Mouse (Mus musculus) forebrain, embryonic 12.5 days (tissue): Measurements from ENCODE around the gene Grsf1. TPM values are rescaled to one million over a fixed set of nuclear protein-coding genes. Genes with fewer than 3 reads are reported as not detected.

Experiments
- ATAC-seq: fragments of 200-750 bp; cut with Nextera tagmentation; 2 replicates; pipeline ENCODE4 v1.8.0; 2017; ENCODE audit warnings: moderate TSS enrichment; ENCODE audit not compliant: low FRiP score
- H3K27ac ChIP-seq: fragments of 300-500 bp; sonication (generic); 2 replicates; pipeline ENCODE4 v1.5.1; 2016; ENCODE audit warnings: mild to moderate bottlenecking
- H3K27me3 ChIP-seq: fragments of 300-500 bp; sonication (generic); 2 replicates; pipeline ENCODE4 v1.6.1; 2016; ENCODE audit warnings: mild to moderate bottlenecking
- H3K36me3 ChIP-seq: fragments of 300-500 bp; sonication (generic); replicated peaks from 2 replicates; pipeline ENCODE4 v1.6.1; 2016; ENCODE audit warnings: mild to moderate bottlenecking
- H3K4me1 ChIP-seq: fragments of 300-500 bp; sonication (generic); 2 replicates; pipeline ENCODE4 v1.6.1; 2016
- H3K4me2 ChIP-seq: fragments of 300-500 bp; sonication (generic); 2 replicates; pipeline ENCODE4 v1.6.1; 2016; ENCODE audit warnings: mild to moderate bottlenecking, moderate library complexity
- H3K4me3 ChIP-seq: fragments of 300-500 bp; sonication (generic); replicated peaks from 2 replicates; pipeline ENCODE4 v1.5.1; 2016; ENCODE audit warnings: mild to moderate bottlenecking
- H3K9ac ChIP-seq: fragments of 300-500 bp; sonication (generic); 2 replicates; pipeline ENCODE4 v1.6.1; 2016; ENCODE audit warnings: mild to moderate bottlenecking
- H3K9me3 ChIP-seq: fragments of 300-500 bp; sonication (generic); 2 replicates; pipeline ENCODE4 v1.6.1; 2016
- WGBS: fragments of 180-500 bp; shearing (Covaris S2); methylation state at CpG from one replicate; pipeline ENCODE4 v1.1.7; 2016; 5-methylcytosine and 5-hydroxymethylcytosine counted together
- polyA plus RNA-seq: library from polyadenylated mRNA; unstranded; fragments of >200 nt; fragmentation: Nextera tagmentation; extraction: Ambion mirVana; gene quantifications from 2 replicates; pipeline ENCODE4 v1.2.1, GENCODE M21; 2016

The Grsf1 gene
- polyA plus RNA-seq, 1 experiment from 2014 or later: 99.9 TPM

DNA sequence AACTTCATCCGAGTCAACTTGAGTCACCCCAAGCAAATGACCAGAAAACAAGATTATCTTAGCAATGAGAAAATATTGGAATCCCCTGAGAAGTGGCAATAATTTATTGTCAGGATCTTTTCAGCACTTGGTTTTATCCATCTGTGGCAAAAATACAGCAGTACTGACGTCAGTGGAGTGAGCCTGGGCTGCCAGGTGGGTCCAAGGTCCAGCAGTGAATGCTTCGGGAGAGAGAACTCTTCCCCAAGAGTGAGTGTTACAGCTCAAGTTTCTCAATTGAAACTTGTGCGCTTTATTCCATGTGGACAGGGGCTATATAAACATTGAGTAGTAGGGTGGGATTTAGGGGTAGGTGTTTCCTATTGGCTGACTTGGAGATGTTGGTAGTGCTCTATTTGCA, 26.1 kb upstream of the Grsf1 start:
- Histone ChIP-seq H3K4me3 (no peak overlapping the region), H3K27ac (no peak overlapping the region), H3K9ac (no peak overlapping the region), H3K4me1 (no peaks in the 10 kb centered on the region), H3K9me3 (no peaks in the 10 kb centered on the region), H3K4me2 (no peak overlapping the region), H3K36me3 (no peaks in the 10 kb centered on the region), H3K27me3 (no peaks in the 10 kb centered on the region)
- 82% methylated on average over 4 of the region's 4 CpGs for WGBS
- ATAC-seq: no peak

DNA sequence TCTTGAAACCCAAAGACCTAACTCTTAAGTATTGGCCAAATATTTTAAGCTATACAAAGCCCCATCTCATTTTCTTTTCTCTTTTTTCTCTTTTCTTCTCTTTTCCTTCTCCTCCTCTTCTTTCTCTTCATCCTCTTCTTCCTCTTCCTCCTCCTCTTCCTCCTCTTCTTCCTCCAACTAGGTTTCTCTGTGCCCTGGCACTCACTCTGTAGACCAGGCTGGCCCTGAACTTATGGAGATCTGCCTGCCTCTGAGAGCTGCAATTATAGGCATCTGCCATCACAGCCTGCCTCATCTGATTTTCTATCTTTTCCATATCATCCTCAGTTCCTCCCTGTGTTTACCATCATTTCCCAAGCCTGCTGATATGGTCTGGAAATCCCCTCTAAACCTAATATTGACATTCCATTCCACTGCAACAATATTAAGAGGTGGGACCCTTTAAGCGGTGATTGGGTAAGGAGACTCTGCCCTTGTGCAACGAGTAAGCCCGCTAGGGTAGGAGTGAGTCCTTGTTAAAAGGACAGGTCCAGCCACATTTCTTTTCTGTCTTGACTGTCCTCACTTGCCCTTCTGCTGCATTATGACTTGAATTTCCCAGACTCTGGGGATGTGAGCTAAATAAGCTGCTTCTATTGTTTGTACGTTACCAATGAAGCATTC, 23.4 kb upstream of the Grsf1 start:
- no peak overlapping the region for H3K4me2 ChIP-seq
- ATAC-seq: no peak
- no peak overlapping the region for H3K27ac ChIP-seq
- no peaks in the 10 kb centered on the region for H3K27me3 ChIP-seq
- no peaks in the 10 kb centered on the region for H3K4me1 ChIP-seq
- H3K9me3 ChIP-seq: no peaks in the 10 kb centered on the region
- H3K36me3 ChIP-seq: no peaks in the 10 kb centered on the region
- H3K9ac ChIP-seq: no peak overlapping the region
- WGBS: 66% methylated on average over 4 of the region's 4 CpGs
- no peak overlapping the region for H3K4me3 ChIP-seq

DNA sequence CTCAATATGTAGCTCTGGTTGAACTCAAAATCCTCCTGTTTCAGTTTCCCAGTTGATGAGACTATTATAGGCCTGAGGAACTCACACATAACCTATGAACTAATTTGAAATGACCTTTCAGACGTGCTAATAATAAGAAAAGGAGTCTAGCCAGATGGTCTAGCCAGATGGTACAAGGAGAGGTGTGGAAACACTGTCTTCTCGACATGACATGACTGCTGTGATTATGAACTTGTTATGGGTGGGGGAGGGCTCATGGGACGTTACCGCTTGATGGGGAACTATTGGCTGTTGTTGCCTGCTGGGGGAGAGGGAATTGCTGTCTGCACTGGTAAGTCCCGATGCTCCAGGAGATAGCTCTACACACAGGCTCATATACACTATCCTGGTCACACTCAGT, 21.3 kb upstream of the Grsf1 start:
- Histone ChIP-seq H3K4me3 (no peak overlapping the region), H3K9me3 (no peaks in the 10 kb centered on the region), H3K4me2 (no peak overlapping the region), H3K27ac (no peak overlapping the region), H3K9ac (no peak overlapping the region), H3K36me3 (no peaks in the 10 kb centered on the region), H3K4me1 (no peaks in the 10 kb centered on the region), H3K27me3 (no peaks in the 10 kb centered on the region)
- WGBS: 74% methylated on average over 5 of the region's 5 CpGs
- peak; percentile 41; the same call in 1 of the 2 replicates for ATAC-seq

DNA sequence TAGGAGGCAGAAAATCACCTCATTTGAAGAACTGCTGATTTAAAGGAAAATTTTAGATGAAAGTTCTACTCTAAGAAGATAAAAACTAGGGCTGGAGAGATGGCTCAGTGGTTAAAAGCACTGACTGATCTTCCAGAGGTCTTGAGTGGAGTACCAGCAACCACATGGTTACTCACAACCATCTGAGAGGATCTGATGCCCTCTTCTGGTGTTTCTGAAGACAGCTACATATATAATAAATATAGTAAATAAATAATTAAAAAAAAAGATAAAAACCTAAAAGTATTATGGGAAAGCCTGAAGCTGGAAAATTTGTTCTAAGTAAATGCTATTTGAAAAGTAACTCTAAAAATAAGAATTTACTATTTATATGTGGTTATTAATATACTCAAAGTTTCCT, 17.1 kb upstream of the Grsf1 start:
- H3K36me3 ChIP-seq: no peaks in the 10 kb centered on the region
- no peak overlapping the region for H3K4me3 ChIP-seq
- H3K27ac ChIP-seq: no peak overlapping the region
- no peak overlapping the region for H3K9ac ChIP-seq
- H3K4me1 ChIP-seq: no peaks in the 10 kb centered on the region
- no peaks in the 10 kb centered on the region for H3K27me3 ChIP-seq
- no peaks in the 10 kb centered on the region for H3K9me3 ChIP-seq
- H3K4me2 ChIP-seq: no peak overlapping the region
- no peak for ATAC-seq

DNA sequence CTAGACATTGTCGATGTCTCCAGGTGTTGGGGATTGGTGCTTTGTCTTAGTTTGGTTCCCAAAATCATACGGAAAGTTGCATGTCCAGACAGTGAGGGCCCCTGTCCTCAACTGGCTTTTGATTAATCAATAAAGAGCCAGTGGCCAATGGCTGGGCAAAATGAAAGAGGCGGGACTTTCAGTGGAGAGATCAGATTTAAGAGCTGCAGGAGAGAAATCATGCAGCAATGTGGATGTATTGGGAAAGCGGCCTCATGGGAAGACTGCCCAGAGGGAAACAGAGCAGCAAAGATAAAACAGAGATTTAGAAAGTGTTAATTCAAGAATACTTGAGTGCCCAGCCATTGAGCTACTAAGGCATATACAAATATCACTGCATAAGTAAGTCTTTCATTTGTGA, 16.6 kb upstream of the Grsf1 start:
- no peaks in the 10 kb centered on the region for H3K36me3 ChIP-seq
- no peak overlapping the region for H3K4me3 ChIP-seq
- WGBS: 86% methylated on average over 4 of the region's 4 CpGs
- no peaks in the 10 kb centered on the region for H3K4me1 ChIP-seq
- no peak overlapping the region for H3K9ac ChIP-seq
- H3K27me3 ChIP-seq: no peaks in the 10 kb centered on the region
- no peak overlapping the region for H3K4me2 ChIP-seq
- H3K27ac ChIP-seq: no peak overlapping the region
- no peaks in the 10 kb centered on the region for H3K9me3 ChIP-seq
- no peak for ATAC-seq

DNA sequence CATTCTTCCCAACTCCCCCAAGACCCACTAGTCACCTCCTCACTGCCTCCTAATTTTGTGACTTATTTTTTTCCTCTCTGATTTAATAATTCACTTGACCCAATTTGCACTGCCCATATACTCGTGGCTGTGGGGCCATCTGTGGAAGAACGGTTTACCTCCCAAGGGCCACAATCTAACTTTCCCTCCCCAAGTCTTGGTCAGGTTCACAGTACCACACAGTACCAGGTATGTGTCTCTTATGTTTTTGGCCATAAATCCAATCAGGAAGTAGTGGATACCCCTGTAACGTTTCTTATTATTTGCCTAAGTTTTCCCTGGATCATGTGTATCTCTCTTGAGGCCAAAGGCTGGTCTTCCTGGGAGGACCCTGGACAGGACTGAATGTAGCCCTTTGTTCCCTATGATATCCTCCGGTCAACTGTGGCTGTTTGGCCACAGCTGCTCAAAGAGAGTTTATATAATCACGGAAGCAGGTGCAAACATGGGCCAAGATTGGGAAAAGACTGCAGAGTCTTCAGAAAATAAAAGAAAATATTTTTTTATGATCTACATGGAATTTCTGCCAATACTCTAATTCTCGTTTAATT, 15.6 kb upstream of the Grsf1 start:
- no peaks in the 10 kb centered on the region for H3K27me3 ChIP-seq
- H3K9me3 ChIP-seq: no peaks in the 10 kb centered on the region
- H3K4me2 ChIP-seq: no peak overlapping the region
- H3K36me3 ChIP-seq: no peaks in the 10 kb centered on the region
- ATAC-seq: no peak
- H3K9ac ChIP-seq: no peak overlapping the region
- no peaks in the 10 kb centered on the region for H3K4me1 ChIP-seq
- no peak overlapping the region for H3K27ac ChIP-seq
- no peak overlapping the region for H3K4me3 ChIP-seq
- WGBS: 84% methylated on average over 6 of the region's 6 CpGs

DNA sequence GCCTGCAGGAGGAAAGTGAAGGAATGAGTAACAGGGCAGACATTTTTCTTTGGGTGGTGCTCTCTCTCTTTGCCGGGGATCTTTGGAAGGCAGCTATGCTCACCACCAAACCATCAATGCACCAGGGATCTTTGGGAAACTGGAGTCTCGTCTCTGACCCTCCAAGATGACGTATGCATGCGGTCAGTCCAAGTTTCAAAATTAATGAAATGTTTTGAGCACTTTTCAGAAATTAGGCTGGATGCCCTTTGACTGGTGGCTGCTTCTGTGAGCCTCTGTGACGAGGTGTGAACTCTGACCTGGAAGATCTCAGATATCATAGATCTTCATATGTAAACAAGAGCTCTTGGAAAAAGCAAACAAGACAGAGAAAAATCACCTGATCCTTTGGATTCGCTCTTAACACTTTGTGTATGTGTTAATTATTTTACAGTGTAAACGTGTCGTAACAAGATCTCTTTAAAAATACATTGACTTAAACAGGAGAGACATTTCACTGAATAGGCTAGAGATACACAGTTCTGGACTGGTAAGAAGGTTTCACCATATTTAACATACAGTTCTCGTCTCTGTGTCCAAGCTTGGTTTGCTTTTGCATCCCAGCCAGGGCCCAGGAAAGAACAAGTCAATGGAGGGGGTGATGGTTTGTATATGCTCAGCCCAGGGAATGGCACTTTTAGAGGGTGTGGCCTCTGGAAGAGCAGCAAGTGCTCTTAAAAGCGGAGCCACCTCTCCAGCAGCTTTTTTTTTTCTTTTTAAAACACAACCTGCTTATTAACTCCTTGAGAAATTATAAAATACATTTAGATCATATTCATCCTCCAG, 14.9 kb upstream of the Grsf1 start:
- Histone ChIP-seq H3K27ac (no peak overlapping the region), H3K9me3 (no peaks in the 10 kb centered on the region), H3K9ac (no peak overlapping the region), H3K36me3 (no peaks in the 10 kb centered on the region), H3K4me2 (no peak overlapping the region), H3K4me3 (no peak overlapping the region), H3K27me3 (no peaks in the 10 kb centered on the region), H3K4me1 (no peaks in the 10 kb centered on the region)
- 79% methylated on average over 10 of the region's 10 CpGs for whole genome bisulfite sequencing
- no peak for ATAC-seq

DNA sequence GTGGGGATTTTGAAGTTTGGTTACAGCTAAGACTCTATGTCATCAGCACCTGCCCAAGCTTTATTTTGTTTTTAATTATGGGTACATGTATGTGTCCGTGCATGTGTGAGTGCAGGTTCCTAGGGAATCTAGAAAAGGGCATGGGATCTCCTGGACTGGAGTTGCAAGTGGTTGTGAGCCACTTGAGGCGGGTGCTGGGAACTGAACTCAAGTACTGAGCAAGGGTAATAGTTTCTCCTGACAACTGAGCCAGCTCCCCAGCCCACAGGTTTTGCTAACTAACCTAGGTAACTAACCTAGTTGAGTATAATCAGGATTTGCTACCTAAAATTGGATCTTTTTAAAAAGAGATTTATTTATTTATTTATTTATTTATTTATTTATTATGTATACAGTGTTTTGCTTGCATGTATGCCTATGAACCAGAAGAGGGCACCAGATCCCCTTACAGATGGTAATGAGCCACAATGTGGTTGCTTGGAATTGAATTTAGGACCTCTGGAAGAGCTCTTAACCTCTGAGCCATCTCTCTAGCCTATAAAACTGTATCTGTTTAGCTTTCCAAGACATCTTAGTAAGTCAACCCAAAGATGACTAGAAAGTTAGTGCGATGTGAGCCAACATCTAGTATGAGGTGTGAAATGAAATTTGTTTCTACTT, 13.4 kb upstream of the Grsf1 start:
- Histone ChIP-seq H3K27me3 (no peaks in the 10 kb centered on the region), H3K27ac (no peak overlapping the region), H3K9me3 (no peaks in the 10 kb centered on the region), H3K4me1 (0 out of 2 replicates have a peak, but pooled peaks cover 3% of the 10 kb centered on the region), H3K4me2 (no peak overlapping the region), H3K4me3 (no peak overlapping the region), H3K36me3 (no peaks in the 10 kb centered on the region), H3K9ac (no peak overlapping the region)
- WGBS: 73% methylated on average over 3 of the region's 3 CpGs
- peak; percentile 53; the same call in 1 of the 2 replicates for ATAC-seq

DNA sequence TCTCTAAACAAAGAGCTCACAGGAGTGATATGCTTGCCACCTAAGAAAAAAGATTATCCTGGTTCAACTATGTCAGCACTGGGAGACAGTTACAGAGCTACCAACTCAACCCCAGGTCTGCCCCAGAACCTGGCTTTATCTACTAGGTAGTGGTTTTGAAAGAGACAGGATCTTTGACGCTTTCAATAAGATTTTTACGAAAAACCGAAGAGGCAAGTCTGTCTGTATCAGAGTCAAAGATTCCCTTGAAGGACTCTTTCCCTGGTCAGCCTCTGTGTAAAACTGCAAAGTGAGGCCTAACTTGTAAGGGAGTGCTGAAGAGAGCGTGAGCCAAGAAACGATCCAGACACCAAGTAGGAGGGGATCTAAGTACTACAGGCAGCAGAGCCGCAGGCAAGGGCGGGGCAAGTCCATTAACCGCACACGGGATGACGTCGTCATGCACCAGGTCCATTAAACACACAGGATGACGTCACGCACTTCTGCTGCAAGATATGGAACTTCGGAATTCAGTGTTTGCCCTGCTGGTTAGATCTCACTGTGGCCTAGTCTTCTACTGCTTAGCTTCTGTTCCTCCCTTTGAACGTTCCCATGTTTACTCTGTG, 12.7 kb upstream of the Grsf1 start:
- H3K4me3 ChIP-seq: no peak overlapping the region
- 0 out of 2 replicates have a peak, but pooled peaks cover 3% of the 10 kb centered on the region for H3K4me1 ChIP-seq
- ATAC-seq: no peak
- H3K36me3 ChIP-seq: no peaks in the 10 kb centered on the region
- no peaks in the 10 kb centered on the region for H3K27me3 ChIP-seq
- H3K27ac ChIP-seq: no peak overlapping the region
- H3K4me2 ChIP-seq: no peak overlapping the region
- 86% methylated on average over 15 of the region's 15 CpGs for WGBS
- H3K9ac ChIP-seq: no peak overlapping the region
- no peaks in the 10 kb centered on the region for H3K9me3 ChIP-seq

DNA sequence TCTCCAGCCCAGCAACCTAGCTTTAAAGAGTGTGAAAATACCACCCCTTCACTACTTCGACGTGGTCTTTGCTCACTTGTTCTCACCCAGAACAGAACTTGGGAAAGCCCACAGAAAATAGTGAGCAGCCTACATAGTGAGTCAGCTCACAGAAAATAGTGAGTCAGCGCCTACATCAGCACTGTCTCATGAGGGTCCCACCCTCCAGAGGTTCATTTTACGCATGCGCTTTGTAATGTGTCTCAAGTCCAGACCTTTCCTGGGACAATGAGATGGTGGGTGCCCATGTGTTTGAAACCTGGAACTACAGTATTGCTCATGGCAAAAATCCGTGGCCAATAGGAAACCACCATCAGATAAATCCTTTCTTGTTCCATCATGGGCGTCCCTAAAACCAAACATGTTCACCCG, 12.0 kb upstream of the Grsf1 start:
- no peak for ATAC-seq
- H3K4me2 ChIP-seq: no peak overlapping the region

DNA sequence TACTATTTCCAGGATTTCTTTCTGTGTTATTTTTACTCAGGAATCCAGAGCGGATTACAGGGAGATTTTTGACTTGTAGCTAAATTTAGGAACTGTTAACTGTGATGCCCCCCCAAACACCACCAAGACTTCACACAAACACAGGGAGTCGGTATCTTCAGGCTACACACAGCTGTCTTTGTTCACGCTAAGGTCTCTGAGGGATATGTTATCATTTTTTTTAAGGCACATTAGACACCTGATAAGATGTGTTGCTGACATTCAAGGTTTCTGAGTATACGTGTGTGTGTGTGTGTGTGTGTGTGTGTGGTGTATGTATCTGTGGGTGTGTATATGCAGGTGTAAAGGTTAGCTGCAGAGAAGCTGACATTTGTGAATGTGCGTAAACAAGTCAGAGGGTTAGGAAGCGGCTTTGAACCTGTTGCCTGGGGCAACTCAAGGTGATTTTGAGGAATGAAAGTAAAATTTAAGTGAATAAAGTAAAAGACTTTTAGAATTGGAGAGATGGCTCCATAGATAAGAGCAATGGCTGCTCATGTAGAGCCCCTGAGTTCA, 9.9 kb upstream of the Grsf1 start:
- Histone ChIP-seq H3K4me1 (0 out of 2 replicates have a peak, but pooled peaks cover 3% of the 10 kb centered on the region), H3K9me3 (no peaks in the 10 kb centered on the region), H3K27ac (no peak overlapping the region), H3K36me3 (no peaks in the 10 kb centered on the region), H3K27me3 (no peaks in the 10 kb centered on the region), H3K4me2 (no peak overlapping the region), H3K4me3 (no peak overlapping the region), H3K9ac (no peak overlapping the region)
- no peak for ATAC-seq
- WGBS: 84% methylated on average over 6 of the region's 6 CpGs

More for the DNA sequence above, 12.0 kb upstream of the Grsf1 start:
- H3K9me3 ChIP-seq: no peaks in the 10 kb centered on the region
- H3K27me3 ChIP-seq: no peaks in the 10 kb centered on the region
- H3K4me1 ChIP-seq: 0 out of 2 replicates have a peak, but pooled peaks cover 3% of the 10 kb centered on the region
- 84% methylated on average over 8 of the region's 8 CpGs for WGBS
- H3K9ac ChIP-seq: no peak overlapping the region
- H3K36me3 ChIP-seq: no peaks in the 10 kb centered on the region
- H3K27ac ChIP-seq: no peak overlapping the region
- H3K4me3 ChIP-seq: no peak overlapping the region

DNA sequence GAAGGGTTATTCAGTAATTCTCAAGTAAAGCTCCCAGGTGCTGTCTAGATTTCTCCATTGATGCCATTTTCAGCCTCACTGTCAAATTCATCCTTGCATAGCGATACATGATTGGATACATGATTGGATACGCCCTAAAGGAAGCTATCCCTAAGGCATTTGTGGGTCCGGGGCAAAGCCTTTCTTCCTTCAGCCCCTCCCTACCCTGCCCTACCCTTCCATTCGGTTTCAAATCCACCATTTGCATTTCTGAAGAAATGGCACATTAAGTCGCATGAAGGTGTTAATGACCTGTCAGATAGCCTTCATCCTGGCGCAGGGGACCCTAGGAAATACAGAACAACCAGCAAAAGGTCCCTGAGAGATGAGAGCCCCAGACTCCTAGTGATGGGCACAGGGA, 9.3 kb upstream of the Grsf1 start:
- H3K4me2 ChIP-seq: no peak overlapping the region
- no peaks in the 10 kb centered on the region for H3K27me3 ChIP-seq
- no peak overlapping the region for H3K27ac ChIP-seq
- no peak overlapping the region for H3K9ac ChIP-seq
- ATAC-seq: no peak
- H3K9me3 ChIP-seq: no peaks in the 10 kb centered on the region
- no peak overlapping the region for H3K4me3 ChIP-seq
- no peaks in the 10 kb centered on the region for H3K36me3 ChIP-seq
- WGBS: 24% methylated on average over 6 of the region's 6 CpGs
- 0 out of 2 replicates have a peak, but pooled peaks cover 3% of the 10 kb centered on the region for H3K4me1 ChIP-seq
